Mouse (Mus musculus) cortical plate, adult 2 months (tissue): ENCODE measurements at regions not wholly inside any gene's neighbourhood (a gene's known extent, or its start where the extent isn't known, plus 50 kb on each side); places are given as distances from the start of the nearest gene placed in this dataset.

Experiments
- CTCF ChIP-seq: fragments of 200-500 bp; IDR thresholded peaks from 2 replicates; pipeline ENCODE4 v1.5.1; 2011; ENCODE audit warnings: mild to moderate bottlenecking, control low read depth, low read length; ENCODE audit not compliant: insufficient read depth; ENCODE audit errors: extremely low read depth
- POLR2A ChIP-seq: fragments of 200-500 bp; IDR thresholded peaks from 2 replicates; pipeline ENCODE4 v1.6.1; 2011; ENCODE audit warnings: mild to moderate bottlenecking, low read length, control low read depth; ENCODE audit not compliant: insufficient read depth; ENCODE audit errors: extremely low read depth

GRCm38 (mm10) chr2:72614256-72614655, 138.3 kb downstream of the Cdca7 start:
- TF ChIP-seq POLR2A, result no peak
- no peak for TF ChIP-seq CTCF
